Mouse (Mus musculus) right cerebral cortex, adult 2 months (tissue): Measurements from ENCODE around the gene Zfp691.

Source experiments
- DNase-seq, 2 experiments: peaks; one replicate each; pipeline ENCODE4 v3.0.0; 2021 to 2022; ENCODE audit warnings: low spot score in 2 of 2

Zfp691 gene

GRCm38 (mm10) chr4:119173851-119174453, at the start of gene Zfp691:
Zfp691 (minus strand) TSS chr4:119174195.
- peak; percentile 96 to 98 for DNase-seq

DNA sequence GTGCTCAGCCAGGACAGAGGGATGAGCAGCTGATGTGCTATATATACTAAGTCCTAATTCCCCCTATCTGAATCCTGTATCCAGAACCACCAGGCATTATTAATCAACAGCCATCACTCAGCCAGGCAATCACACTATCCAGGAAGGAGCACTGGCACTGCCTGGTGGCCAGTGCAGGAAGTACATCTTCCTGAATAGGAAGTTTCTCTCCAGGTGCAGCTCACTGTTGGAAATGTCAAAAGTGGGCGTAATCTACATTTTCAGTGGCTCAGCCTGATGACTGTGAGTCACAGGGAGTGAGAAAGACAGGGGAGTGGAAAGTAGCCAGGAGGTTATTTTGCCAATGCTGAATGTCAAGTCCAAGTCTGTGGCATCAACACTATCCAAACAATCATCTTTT, 49.7 kb upstream of the Zfp691 start:
- DNase-seq = peak; percentile 52 to 59

- DNase-seq = no peak
These were observed 44.2 kb upstream of the Zfp691 start, which contains the start of gene Tmem269 for GRCm38 (mm10) chr4:119218169-119218568. Tmem269 (minus strand) TSS chr4:119218217.

DNA sequence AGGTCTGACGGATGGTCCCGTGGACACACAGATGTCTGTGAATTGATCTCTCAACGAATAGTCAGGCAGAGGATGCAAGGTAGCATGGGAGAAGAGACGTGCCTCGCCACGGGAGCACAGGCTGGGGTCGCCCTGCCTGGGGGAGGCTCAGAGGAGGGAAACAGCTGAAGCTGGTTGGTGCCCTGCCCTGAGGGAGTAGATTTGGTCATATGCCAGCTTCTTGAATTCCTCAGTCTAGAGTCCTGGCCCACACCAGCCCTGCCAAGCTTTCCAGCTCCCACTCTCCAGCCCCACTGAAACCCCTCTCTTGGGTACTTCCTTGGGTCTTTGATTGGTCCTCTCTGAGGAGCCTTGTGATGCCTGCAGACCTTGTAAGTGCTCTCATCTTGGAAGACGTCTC, 42.7 kb upstream of the Zfp691 start:
- no peak for DNase-seq

DNA sequence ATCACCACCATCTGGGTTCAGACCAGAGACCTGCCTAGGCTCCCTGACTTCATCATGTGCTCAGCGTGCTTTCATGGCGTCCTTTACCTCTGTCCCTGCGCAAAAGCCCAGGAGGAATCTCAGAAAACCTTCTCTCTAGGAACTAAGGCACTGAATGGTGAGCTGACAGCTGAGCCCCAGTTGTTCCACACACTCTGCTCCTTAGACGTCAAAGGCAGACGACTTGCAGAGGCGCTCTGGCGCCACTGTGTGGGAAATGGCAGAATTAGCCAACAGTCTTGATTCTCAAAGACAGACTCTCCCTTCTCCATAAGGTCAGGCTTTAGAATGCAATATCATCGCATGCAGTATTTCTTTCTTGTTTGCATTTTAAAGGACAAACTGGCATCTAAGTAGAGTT, 30.7 kb upstream of the Zfp691 start:
- DNase-seq = peak; percentile 60 to 67

DNA sequence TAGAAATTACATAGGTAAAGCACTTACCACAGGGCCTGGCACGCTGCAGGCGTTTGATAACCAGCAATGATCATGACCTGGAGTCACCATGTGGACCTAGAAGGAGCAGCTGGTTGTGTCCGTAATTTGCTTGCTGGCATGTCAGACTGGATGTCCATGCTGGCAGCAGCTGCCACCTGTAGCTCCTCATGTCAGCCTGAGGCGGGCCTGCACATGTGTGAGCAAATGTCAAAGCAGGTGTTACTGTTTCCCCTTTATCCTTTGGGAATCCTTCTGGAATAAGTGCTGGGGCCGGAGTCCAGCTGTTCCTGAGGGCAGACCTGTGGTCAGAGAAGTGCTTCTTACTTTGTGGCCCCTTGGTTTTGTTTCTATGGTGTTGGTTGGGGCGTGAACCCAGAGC, 24.1 kb upstream of the Zfp691 start:
- DNase-seq = no peak

DNA sequence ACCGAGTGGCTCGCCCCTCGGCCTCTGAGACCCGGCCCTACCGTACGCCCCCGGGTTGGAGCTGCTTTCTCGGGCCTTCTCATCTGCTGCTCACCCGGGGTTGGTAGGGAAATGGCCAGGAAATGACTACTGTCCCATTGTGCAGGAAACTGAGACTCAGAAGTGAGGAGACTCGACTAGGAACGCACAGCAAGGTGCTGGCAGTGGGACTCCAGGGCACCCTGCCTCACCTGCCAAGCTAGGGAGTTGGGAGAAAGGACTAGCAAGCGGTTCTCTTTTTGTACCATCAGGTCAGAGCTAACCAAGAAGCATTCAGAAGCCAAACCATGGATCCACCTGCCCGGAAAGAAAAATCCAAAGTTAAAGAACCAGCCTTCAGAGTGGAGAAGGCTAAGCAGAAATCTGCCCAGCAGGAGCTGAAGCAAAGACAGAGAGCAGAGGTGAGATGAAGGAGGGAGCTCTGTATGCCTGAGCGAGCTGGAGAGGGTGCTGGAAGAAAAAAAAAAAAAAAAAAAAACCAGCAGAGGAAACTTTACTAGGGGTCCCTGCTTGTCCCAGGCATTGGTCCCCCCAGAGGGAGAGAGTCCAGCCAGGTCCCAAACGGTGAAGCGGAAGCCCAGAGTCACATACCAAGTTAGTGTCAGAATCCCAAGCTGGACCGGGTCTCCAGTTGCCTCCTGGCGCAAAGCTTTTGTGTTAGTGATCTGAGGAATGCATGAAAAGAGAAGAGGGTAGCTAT, 21.8 kb upstream of the Zfp691 start:
- no peak for DNase-seq

- peak; percentile 77 to 80 for DNase-seq
These were observed 21.1 kb upstream of the Zfp691 start, which contains the start of gene Svbp for GRCm38 (mm10) chr4:119194909-119195581. Svbp (plus strand) TSS chr4:119195306.

DNA sequence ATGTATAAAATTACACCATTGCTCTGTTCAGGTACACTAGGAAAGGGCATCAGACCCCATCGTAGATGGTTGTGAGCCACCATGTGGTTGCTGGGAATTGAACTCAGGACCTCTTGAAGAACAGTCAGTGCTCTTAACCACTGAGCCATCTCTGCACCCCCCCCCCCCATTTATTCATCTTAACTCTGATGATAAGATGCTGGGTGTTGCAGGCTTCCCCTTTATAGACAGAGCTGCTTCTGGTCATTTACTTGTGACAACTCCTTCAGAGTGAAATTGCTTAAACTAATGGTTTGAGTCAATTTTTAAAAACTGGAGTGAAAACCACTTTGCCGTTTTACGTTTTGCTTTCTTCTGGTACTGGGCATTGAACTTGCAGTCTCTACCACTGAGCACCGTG, 18.8 kb upstream of the Zfp691 start:
- DNase-seq = no peak

DNA sequence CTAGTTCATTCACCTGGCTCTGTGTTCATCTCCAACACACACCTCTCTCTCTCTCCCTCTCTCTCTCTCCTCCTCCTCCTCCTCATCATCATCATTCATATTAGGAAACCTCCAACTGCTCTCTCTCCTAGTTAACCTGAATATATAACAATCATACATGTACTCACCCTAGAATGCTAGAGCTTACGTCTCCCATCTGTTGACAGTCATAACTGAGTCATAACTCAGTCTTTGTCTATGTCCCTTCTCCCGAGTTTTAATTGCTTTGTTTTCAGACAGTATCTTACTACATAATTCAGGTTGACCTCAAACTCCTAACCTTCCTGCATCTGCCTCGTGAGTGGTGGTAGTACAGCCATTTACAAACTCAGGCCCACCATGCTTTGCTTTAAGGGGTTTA, 17.3 kb upstream of the Zfp691 start:
- no peak for DNase-seq

DNA sequence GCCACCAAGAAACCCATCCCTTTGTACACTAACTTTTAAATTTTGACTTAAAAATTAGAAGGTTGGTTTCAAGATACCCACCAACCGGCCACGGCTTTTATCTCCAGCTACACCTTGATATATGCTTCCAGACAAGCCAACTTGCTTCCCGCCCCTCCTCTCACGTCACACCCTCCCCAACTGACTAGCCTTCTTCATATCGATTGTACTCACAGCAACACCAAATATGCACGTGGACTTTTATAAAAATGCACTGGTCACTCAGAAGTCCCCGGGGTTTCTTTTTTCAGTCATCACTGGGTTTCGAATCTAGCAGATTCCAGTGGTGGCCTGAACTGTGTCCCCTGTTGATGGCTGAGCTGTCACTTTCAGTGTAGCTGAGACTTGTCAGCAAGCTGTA, 16.6 kb upstream of the Zfp691 start:
- no peak for DNase-seq

DNA sequence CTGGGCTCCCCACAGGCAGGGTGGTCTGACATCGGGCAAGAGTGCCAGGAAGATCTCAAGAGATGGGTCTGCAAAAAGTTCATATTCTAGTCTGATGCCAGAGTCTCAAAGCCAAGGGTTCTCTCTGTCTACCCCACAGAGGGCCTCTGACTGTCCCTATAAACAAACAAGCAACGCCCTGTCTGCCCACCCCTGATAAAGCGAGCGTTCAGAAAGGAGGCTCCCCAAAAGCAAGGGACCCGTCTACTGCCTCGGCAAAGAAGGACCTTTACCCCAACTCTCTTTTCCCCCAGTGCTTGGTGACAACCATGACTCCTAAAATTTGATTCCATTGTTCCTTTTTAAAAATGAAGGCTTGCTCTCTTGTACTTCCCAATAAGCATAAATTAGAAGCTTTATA, 15.9 kb upstream of the Zfp691 start, which contains the start of gene Ermap:
Ermap (minus strand) TSS at position 148 of the 400 bp plus-strand sequence.
- no peak for DNase-seq

GRCm38 (mm10) chr4:119189392-119189791, 15.4 kb upstream of the Zfp691 start:
- DNase-seq = no peak

DNA sequence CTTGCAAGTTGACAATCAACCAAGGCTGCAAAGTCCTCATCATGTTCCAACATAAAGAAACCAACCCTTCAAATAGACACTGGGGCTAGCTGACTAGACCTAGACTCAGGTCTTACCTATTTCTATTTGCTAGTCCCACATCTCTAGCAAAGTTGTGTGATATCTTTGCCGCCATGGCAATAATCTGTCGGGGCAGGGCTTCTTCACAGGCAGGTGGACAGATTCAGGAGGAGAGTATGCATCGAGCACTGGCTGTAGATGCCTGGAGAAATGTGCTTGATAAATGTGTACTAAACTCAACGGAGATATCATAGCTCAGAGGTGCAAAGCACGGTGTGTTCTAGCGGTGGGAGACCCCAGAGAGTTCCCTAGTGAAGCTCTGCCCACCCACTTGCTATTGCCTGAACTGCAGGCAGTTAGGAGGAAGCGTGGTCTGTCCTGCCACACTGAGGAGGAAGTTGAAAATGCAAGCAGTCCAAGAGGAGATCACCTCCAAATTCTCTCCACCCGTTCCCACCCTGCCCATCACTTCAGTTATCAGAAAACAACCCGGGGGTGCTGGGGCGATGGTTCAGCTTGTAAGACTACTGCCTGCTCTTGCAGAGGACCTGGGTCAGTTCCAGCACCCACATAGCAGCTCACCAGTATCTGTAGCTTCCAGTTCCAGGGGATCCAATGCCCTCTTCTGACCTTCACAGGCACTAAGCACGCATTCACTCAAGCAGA, 14.2 kb upstream of the Zfp691 start:
- DNase-seq = no peak

DNA sequence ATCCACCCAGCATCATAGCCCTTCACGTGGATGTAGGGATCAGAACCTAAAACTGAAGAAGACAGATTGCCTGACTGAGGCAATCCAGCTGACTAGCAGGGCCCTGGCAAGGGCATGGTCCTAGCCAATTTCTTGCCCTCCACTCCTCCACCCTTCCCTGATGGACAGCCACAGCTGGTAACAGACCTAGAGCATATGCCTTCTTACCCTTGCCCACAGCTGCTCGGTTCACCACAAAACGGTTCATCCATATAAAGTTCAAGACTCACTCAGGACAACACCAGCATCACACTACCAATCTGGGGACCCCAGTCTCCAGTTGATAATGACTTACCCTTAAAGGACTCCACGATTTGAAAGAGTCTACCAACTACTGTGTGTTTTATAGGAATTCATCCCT, 11.8 kb upstream of the Zfp691 start:
- no peak for DNase-seq

DNA sequence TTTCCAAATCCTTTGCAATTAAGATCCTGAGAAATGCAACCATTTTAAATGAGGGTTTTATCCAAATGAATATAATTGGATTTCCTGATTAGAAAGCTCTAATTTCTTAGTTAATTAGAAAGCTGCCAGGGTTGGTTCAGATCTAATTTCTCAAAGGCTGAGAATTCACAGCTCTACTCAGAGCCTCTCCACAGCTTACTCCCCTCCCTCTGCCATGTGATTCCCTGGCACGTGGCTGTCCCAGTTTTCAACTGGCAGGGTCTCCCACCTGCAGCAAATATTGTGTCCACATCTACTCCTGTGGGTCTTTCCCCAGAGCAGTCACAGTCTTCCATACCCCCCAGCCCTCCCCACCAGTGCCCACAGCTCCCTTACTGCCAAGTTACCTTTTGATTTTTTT, 9.5 kb upstream of the Zfp691 start:
- no peak for DNase-seq

- no peak for DNase-seq
These were observed 7.5 kb upstream of the Zfp691 start for GRCm38 (mm10) chr4:119181456-119181855.

DNA sequence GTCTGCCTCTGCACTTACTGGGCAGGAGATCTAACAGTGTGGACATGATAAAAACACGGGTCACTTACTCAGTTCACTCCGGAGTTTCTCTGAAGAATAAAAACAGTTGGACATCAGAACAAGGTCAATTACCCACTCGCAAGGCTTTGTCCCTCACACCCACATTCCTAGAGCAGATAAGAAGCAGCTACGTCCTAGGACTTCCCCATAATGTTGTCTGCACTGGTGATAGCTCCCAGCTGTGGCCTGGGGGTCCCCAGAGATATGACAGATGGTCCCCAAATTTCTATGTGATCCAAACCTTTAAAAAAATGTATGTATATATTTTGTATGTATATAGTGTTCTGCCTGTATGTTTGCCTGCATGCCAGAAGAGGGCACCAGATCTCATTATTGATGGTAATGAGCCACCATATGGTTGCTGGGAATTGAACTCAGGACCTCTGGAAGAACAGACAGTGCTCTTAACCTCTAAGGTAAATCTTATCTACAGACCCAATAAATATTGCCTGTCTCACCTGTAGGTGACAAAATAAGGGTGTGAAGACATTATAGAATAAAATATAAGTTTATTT, 6.2 kb upstream of the Zfp691 start:
- DNase-seq = no peak

DNA sequence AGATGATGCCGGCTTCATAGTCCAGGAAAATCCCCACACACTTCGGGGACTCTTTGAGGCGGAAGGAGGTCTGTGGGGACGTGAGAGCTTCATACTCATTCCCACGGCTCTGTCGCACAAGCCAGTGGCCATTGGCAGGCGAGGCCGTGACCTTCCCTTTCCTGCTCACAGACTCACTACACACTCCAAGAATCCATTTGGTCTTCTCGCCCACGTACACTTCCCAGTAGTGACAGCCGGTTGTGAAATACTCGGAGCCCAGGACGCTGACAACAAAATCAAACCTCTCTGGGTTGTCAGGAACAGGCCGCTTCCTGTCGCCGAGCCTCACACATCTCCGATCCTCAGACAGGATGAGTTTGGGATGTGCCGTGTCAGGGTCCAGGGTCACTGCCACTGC, 4.3 kb upstream of the Zfp691 start:
- DNase-seq = no peak

DNA sequence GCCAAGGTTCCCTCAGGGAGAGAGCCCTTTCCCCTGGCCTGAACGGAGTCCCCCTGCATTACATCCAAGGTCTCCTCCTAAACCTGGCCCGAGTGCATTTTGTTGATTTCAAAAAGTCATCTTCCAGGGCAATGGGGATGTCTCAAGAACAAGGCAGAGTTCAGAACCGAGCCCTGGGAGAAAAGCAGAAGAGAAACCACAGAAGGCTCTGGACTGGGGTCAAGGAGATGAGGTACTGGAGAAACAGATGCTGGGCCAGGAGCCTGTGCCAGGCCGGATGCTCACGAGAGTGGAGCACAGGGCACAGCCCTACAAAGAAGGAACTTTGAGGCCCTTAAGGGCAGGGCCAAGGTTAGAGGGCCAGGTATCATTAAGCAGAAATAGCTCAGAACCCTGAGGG, 3.7 kb upstream of the Zfp691 start:
- DNase-seq = no peak

DNA sequence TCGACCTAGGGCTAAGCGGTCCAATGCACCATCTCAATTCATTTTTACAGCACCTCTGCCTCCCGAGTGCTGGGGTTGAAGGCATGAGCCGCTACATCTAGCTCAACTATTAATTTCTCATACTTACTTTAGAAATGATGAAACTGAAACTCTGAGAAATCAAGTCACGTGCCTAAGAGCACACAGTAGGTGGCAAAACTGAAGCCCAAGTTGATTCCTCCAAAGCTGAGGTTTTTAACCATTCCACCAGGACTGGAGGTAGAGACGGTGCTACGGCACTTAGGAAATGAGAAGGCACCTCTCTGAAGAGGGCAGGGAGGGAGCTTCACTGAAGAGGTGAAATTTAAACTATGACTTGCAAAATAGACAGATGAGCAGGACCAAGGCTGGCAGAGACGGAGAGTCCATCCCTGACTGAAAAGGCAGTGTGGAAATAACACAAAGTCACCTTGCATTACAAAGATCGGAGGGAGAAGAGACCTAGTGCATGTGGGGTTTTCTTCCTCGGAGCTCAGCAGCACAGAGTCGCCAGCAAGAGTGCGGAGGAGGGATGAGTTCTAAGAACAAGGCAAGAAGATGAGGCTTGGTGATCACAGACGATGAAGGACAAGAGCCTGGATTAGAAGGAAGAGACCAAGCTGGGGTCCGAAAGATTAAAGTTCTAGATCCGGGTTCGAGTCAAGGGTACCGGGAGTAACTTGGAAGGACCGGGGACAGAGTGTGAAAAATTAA, 910 bp downstream of the Zfp691 start:
- DNase-seq = peak; percentile 36 to 51
